Mouse (Mus musculus) C2C12 (cell line): Measurements from ENCODE around the gene Coro1b. TPM values are rescaled to one million over a fixed set of nuclear protein-coding genes. Genes with fewer than 3 reads are reported as not detected.
"Not testable (repeated sequence)": the region's sequence is repeated elsewhere in the genome, so short reads cannot be mapped to it uniquely, and the experiment has no call there.

Experiments
- H3K27me3 ChIP-seq: one replicate; pipeline ENCODE4 v1.6.1; 2011; ENCODE audit not compliant: control insufficient read depth, insufficient read depth, insufficient read length
- H3K36me3 ChIP-seq: one replicate; pipeline ENCODE4 v1.6.1; 2011; ENCODE audit not compliant: control insufficient read depth, insufficient read depth
- H3K4me3 ChIP-seq: one replicate; pipeline ENCODE4 v1.5.1; 2011; ENCODE audit warnings: mild to moderate bottlenecking, control low read depth; ENCODE audit not compliant: poor library complexity, insufficient read depth, severe bottlenecking
- H3K79me2 ChIP-seq: one replicate; pipeline ENCODE4 v1.6.1; 2011; ENCODE audit not compliant: control insufficient read depth, insufficient read depth
- H3K79me3 ChIP-seq: one replicate; pipeline ENCODE4 v1.6.1; 2011; ENCODE audit warnings: low read depth, control low read depth
- H3ac ChIP-seq: one replicate; pipeline ENCODE3; 2011; ENCODE audit warnings: low read depth; ENCODE audit not compliant: control insufficient read depth, insufficient read length
- CEBPB ChIP-seq: IDR thresholded peaks from one replicate; pipeline ENCODE4 v1.6.1; 2011; ENCODE audit warnings: low read depth, mild to moderate bottlenecking, control low read depth, moderate library complexity
- CTCF ChIP-seq: IDR thresholded peaks from one replicate; pipeline ENCODE4 v1.5.1; 2011; ENCODE audit not compliant: control insufficient read depth, insufficient read depth, insufficient read length
- FOSL1 ChIP-seq: IDR thresholded peaks from one replicate; pipeline ENCODE4 v1.8.0; 2011; ENCODE audit warnings: mild to moderate bottlenecking, low read length; ENCODE audit not compliant: poor library complexity, insufficient read depth, severe bottlenecking
- MAX ChIP-seq: IDR thresholded peaks from one replicate; pipeline ENCODE4 v1.6.1; 2011; ENCODE audit warnings: mild to moderate bottlenecking, control low read depth
- MYOD1 ChIP-seq: IDR thresholded peaks from one replicate; pipeline ENCODE4 v1.6.1; 2011; ENCODE audit warnings: low read depth; ENCODE audit not compliant: control insufficient read depth, insufficient read length
- MYOG ChIP-seq: IDR thresholded peaks from one replicate; pipeline ENCODE4 v1.6.1; 2011; ENCODE audit not compliant: control insufficient read depth, insufficient read length; ENCODE audit errors: extremely low read depth
- USF1 ChIP-seq: IDR thresholded peaks from one replicate; pipeline ENCODE4 v1.6.1; 2011; ENCODE audit warnings: low read depth, mild to moderate bottlenecking, control low read depth, moderate library complexity
- polyA plus RNA-seq: library from polyadenylated mRNA; unstranded; fragments of >200 nt; fragmentation: generic; extraction: Trizol; gene quantifications from one replicate; pipeline ENCODE4 v1.2.1, GENCODE M21; 2012; ENCODE audit warnings: missing spikeins

Gene Coro1b
- polyA plus RNA-seq, 1 experiment: 257 TPM

DNA sequence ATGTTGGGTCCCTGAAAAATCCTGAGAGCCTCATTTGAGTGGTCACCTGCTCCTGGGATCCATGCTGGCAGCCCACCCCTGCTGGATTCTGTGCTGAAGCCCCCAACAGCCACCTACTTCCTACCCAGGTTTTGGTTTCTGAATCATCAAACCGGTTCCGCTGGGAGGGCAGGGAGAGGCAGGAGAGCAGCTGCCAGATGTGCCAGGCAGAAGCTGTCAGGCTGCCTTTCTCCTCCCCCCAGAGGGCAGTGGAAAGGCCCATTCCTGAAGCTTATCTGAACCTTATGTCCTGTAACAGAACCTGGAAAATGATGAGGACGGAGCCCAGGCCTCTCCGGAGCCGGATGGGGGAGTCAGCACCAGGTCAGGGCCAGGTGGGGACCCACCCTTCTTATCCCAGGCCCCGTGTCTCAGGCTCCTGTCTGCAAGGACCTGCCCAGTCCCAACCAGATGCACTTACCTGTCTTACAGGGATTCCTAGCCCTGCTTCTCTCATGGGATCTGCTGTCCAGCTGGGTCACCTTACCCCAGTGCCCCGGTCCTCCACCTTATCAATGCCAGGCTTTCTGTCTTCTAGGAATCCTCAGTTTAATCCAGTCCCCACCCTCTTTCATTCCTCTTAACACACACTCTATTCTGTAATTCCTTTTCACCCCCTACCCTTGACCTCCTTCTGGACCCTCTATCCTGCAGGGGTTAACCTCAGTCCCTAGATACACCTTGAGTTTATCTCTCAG is 21.5 kb upstream of the Coro1b start:
- peaks cover 18% of the 10 kb centered on the region for H3K79me2 ChIP-seq
- peaks cover 10% of the 10 kb centered on the region for H3K36me3 ChIP-seq
- H3K79me3 ChIP-seq: peaks cover 6% of the 10 kb centered on the region
- peak overlapping the region; percentile 83 for H3ac ChIP-seq
- H3K27me3 ChIP-seq: no peaks in the 10 kb centered on the region
- peak overlapping the region; percentile 87 for H3K4me3 ChIP-seq
- TF ChIP-seq FOSL1 (no peak), USF1 (no peak), MYOG (no peak), MAX (no peak), MYOD1 (no peak)

GRCm38 (mm10) chr19:4129462-4129861 is 19.0 kb upstream of the Coro1b start:
- Histone ChIP-seq H3K79me3 (peaks cover 6% of the 10 kb centered on the region), H3K36me3 (peaks cover 22% of the 10 kb centered on the region), H3K79me2 (peaks cover 18% of the 10 kb centered on the region), H3K4me3 (no peak overlapping the region), H3K27me3 (no peaks in the 10 kb centered on the region), H3ac (no peak overlapping the region)
- no peak for TF ChIP-seq MYOD1
- TF ChIP-seq CEBPB: no peak
- no peak for TF ChIP-seq FOSL1
- TF ChIP-seq CTCF: no peak
- TF ChIP-seq MAX: no peak
- TF ChIP-seq MYOG: no peak
- no peak for TF ChIP-seq USF1

DNA sequence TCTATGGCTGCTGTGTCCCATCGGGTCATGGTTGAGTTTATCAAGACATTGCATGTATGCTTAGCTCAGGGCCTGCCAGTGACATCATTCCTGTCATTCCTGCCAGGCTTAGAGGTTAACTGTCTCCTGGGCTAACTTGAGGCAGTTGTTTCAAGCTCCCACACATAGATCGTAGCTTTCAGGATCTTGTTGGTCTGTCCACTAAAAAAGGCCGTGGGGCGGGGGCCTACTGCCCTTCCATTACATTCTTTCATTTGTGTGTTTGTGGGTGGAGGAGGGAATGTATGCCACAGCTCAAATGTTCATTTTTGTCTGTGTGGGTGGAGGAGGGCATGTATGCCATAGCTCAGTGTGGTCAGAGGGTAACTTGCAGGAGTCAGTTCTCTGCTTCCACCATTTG is 18.3 kb upstream of the Coro1b start:
- Histone ChIP-seq H3K36me3 (peaks cover 22% of the 10 kb centered on the region), H3K79me2 (peaks cover 18% of the 10 kb centered on the region), H3K4me3 (no peak overlapping the region), H3K79me3 (peaks cover 6% of the 10 kb centered on the region), H3K27me3 (no peaks in the 10 kb centered on the region), H3ac (no peak overlapping the region)
- no peak for TF ChIP-seq USF1
- TF ChIP-seq MYOD1: no peak
- no peak for TF ChIP-seq FOSL1
- no peak for TF ChIP-seq MAX
- no peak for TF ChIP-seq CEBPB

DNA sequence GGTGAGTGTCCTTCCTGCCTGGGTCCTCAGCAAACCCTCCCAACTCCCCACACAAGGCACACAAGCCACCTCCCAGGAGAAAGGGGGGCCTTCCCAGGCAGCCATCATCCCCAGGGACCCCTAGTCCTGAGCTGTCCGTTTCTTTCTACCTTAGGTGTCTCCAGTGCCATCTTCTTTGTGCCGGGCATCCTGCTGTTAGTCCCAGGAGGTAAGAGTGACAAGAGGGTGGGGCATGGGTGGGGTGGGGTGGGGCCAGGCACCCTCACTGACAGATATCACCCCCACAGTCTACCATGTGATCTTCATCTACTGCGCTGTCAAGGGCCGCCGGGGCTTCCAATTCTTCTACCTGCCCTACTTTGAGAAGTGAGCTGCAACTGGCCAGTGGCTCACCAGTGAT is 17.3 kb upstream of the Coro1b start:
- H3K79me3 ChIP-seq: peaks cover 6% of the 10 kb centered on the region
- TF ChIP-seq CEBPB (no peak), USF1 (no peak), MYOG (no peak), FOSL1 (no peak), CTCF (no peak), MAX (no peak), MYOD1 (no peak)
- no peak overlapping the region for H3K4me3 ChIP-seq
- peaks cover 17% of the 10 kb centered on the region for H3K79me2 ChIP-seq
- H3K36me3 ChIP-seq: peaks cover 22% of the 10 kb centered on the region
- H3ac ChIP-seq: no peak overlapping the region
- H3K27me3 ChIP-seq: no peaks in the 10 kb centered on the region

GRCm38 (mm10) chr19:4131768-4132167 is 16.7 kb upstream of the Coro1b start:
- Histone ChIP-seq H3K4me3 (no peak overlapping the region), H3K27me3 (no peaks in the 10 kb centered on the region), H3K36me3 (peaks cover 22% of the 10 kb centered on the region), H3K79me2 (peaks cover 10% of the 10 kb centered on the region), H3ac (no peak overlapping the region), H3K79me3 (peaks cover 1% of the 10 kb centered on the region)
- TF ChIP-seq FOSL1: no peak
- no peak for TF ChIP-seq MAX
- TF ChIP-seq CTCF: no peak
- no peak for TF ChIP-seq MYOD1
- TF ChIP-seq CEBPB: no peak
- TF ChIP-seq USF1: no peak
- TF ChIP-seq MYOG: no peak

GRCm38 (mm10) chr19:4134354-4134753 is 14.1 kb upstream of the Coro1b start:
- Histone ChIP-seq H3K36me3 (peaks cover 12% of the 10 kb centered on the region), H3ac (no peak overlapping the region), H3K79me2 (no peaks in the 10 kb centered on the region), H3K79me3 (no peaks in the 10 kb centered on the region), H3K4me3 (no peak overlapping the region), H3K27me3 (no peaks in the 10 kb centered on the region)
- TF ChIP-seq MYOD1: no peak
- no peak for TF ChIP-seq CEBPB
- no peak for TF ChIP-seq USF1
- TF ChIP-seq MYOG: no peak
- TF ChIP-seq FOSL1: no peak
- no peak for TF ChIP-seq MAX
- no peak for TF ChIP-seq CTCF

DNA sequence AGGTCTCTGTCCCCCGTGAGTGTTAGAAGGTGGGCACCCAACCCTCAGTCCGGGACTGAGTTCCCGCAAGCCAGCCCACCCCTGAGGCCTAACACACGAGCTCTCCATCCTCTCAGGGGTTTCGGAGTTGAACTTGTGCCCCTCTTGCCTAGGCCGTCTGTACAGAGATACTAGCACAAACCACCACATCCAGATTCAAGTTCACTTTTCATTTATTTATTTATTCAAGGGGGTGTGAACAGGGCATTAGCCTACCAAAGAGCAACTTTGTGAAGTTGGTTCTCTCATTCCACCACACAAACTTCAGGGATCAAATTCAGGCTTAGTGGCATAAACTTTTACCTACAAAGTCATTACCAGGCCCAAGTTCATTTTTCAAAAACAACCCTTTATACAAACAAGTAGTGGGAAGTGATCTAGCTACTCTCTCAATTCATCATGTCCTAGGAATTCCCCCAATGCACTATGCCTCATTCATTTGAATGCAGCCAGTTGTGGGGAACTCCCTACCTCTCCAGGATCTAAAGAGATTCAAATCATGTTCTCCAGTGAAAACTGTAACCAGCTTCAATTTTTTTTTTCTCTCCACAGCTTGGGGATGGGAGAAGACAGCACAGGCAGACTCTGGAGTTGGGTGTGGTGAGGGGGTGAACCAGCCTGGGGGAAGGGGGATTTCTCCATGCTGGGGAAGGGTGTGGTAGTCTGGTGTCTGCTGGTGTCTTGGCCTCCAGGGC is 13.0 kb upstream of the Coro1b start:
- peaks cover 12% of the 10 kb centered on the region for H3K36me3 ChIP-seq
- not testable (repeated sequence) for H3K79me3 ChIP-seq, H3K79me2 ChIP-seq, H3ac ChIP-seq, H3K27me3 ChIP-seq, H3K4me3 ChIP-seq
